Mouse (Mus musculus) left cerebral cortex, adult 8-10 months (tissue): ENCODE measurements at regions not wholly inside any gene's neighbourhood (a gene's known extent, or its start where the extent isn't known, plus 50 kb on each side); places are given as distances from the start of the nearest gene placed in this dataset.
A peak's percentile ranks its signal among the peaks of the same experiment; 100 is the strongest.

Source experiments
- DNase-seq, 2 experiments: peaks; one replicate each; pipeline ENCODE4 v3.0.0; 2022; ENCODE audit warnings: low spot score in 2 of 2

DNA sequence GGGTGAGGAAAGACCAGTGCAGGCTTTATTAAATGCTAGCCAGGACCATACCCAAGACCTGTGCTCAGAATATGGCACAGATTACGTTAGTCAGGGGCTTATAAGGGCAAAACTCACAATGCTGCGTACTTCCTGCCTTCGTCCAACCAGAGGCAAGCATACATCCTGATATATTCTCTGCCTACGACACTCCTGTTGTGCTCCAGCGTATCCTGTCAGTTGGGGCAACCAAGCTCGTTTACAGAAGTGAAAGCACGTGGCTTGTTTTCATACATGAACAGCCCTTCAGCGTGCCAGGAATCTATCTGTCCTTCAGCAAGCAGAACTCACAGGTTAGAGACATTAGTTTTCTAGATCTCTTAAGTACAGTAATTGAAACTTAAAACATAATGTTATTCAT, 119.9 kb upstream of the Sulf2 start:
- DNase-seq, result no peak

DNA sequence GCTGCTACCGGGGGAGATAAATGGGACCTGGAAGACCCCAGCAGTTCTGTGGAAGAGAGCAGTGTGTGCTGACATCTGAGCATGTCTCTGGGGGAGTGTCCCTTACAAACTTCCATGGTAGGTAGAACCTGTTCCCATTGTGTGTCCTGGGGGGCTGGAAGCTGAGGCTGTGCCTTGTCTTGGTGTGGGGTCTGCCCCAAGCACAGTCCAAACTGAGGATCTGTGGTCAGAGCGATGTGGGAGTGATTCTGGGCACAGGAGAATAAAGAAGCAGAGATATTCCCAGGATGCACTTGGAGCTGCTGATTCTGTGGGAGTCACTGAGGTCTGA, 118.5 kb upstream of the Sulf2 start:
- no peak for DNase-seq

DNA sequence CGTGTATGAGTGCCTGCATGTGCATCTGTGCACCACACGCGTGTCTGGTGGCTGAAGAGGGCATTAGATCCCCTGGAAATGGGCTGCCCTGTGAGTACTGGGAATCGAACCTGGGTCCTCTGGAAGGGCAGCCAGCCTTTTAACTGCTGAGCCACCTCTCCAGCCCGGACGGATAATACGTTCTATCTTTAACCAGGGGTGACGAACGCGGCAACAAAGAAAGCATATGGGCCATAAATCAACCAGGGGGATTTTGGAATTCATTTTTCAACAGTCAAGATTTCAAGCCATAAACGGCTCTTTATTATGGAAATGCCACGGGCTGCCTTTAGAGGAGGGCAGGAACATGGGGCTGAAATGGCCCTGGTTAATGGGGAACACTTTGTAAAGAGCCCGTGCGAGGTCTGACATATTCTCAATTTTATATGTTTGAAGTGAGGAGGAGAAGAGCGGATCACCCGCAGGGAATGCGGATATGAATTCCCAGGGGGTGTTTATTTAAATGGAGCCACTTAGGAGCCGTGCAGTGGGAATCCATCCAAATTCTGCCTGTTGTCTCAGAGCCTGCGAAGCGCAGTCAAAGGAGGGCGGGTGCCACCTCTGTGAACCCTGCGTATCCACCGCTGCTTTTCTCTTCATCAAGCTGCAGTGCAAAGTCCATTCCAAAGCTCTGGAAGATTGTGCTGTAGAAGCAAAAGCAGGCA, 118.0 kb upstream of the Sulf2 start:
- DNase-seq, result no peak

- no peak for DNase-seq
These were observed 117.4 kb upstream of the Sulf2 start for GRCm38 (mm10) chr2:166272841-166273240.

- no peak for DNase-seq
These were observed 116.7 kb upstream of the Sulf2 start for GRCm38 (mm10) chr2:166272190-166272543.

DNA sequence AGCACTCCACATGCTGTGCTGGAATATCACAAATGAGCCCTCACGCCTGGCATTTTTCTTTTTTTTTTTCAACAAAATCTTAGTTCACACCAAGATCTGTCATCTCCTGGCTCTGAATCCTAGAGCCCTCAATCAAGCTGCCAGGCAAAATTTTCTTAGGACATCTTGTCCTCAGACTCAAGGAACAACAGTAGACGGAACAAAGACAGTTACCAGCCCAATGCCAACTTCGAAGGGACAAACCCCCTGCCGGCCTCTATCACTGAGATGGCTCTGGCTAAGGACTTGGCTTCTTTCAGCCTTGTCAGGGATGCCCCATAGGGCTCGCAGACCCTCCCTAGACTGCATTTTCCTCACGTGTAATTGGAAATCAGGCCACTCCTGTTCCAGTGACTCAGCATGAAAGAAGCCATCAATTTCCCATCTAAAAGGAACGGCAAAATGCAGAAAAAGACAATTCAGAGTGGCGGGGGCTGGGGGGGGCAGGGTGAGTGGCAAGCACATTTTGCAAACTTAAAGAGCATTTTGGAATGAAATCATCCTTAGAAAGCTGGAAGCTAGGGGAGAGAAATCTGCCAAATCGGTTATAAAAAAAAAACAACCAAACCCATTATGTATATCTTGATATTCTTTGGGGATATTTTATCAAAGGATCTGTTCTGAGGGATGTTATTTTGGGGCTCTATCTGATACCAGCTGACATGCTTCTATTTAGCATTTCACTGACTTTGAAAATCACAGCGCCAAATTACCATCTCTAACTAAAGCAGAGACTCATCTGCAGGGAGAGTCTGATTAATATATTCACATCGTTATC, 116.1 kb upstream of the Sulf2 start:
- DNase-seq, result no peak

DNA sequence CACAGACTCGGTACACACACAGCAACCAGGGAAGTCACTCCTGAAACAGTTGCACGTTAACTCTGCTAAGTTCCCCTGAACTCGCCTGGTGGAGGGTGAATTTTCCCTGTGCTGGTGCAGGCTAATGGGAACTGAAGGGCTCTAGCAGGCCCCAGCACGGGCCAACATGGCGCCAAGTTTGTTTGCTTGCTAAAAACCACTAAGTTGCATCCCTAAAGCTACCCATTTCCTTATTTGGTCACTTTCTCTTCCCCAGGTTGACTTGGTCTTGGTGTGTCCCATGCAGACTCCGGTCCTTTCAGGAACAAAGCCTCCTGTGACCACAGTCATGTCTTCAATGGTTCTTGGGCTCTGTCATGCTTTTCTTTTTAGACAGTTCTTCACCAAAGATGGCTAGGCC, 114.5 kb upstream of the Sulf2 start:
- DNase-seq, result no peak

DNA sequence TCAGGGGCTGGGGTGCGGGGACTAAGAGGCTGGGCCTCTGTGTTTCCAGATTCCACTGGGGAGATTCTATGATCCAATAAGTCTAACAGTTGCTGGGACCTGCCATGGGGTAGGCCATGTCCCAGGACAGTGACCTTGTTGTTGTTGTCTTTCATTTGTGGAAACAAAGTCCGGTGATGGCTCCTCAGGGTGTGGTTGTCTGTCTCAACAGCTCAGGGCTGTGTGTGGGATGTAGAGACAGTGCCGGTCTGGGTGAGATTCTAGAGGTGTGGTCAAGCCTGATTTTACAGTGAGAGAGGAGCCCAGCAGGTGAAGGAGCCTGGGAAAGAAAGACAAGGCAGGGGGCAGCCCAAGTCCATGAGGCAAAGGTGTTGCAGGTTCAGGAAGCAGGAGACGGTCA, 111.5 kb upstream of the Sulf2 start:
- no peak for DNase-seq

- no peak for DNase-seq
These were observed 111.0 kb upstream of the Sulf2 start for GRCm38 (mm10) chr2:166266507-166266906.

- no peak for DNase-seq
These were observed 109.3 kb upstream of the Sulf2 start for GRCm38 (mm10) chr2:166264756-166265155.

GRCm38 (mm10) chr2:166261799-166262198, 106.3 kb upstream of the Sulf2 start:
- DNase-seq, result no peak

- DNase-seq, result peak in 1 of 2 experiments; percentile 28
These were observed 105.6 kb upstream of the Sulf2 start for GRCm38 (mm10) chr2:166261065-166261464.

GRCm38 (mm10) chr2:166258771-166259180, 103.3 kb upstream of the Sulf2 start:
- no peak for DNase-seq

DNA sequence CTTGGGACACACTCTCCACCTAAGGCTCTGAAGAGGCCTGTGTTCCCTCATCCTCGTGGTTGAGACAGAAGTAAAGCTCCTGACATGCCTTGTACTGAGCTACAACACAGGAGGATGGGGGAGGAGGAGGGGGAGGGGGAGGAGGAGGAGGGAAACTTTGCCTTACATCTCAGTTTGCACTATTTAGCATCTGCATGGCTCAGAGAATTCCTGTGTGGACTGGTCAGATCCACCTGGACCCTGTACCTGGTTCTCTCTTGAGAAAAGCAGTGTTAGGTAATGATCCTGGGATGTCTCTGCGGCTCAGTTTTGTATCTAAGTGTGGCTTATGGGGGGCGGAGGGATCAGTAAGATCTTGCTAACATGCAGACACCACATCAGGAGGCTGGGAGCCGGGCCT, 102.2 kb upstream of the Sulf2 start:
- no peak for DNase-seq

DNA sequence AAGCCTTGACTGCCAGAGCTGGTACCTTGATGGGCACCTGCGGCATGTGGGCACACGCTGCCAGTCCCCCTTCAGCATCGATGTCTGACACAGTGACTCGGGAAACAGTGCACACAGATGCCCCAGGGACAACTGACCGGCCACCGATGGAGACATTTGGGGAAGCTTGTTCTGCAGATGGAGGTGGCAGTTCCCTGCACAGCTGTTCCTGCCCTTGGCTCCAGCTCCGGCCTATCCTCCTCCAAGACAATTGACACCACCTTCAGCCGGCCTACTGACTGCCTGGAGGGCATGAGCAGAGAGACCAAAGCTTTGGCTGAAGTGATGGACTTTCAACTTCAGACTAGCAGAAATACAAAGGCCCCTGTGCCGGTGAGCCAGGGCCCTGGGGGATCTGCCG, 100.7 kb upstream of the Sulf2 start:
- DNase-seq, result no peak

DNA sequence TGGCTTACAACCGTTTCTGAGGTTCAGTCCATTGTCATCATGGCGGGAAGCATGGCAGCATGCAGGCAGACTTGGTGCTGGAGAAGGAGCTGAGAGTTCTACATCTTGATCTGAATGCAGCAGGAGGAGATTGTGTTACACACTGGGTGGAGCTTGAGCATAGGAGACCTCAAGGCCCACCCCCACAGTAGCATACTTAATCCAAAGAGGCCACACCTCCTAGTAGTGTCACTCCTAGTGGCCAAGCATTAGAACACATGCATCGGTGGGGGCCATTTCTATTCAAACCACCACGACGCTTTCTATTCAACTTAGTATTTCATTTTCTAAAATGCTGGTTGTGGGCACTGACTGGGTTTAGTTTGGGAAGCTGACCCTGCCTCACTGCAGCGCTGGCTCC, 99.1 kb upstream of the Sulf2 start:
- no peak for DNase-seq

- DNase-seq, result no peak
These were observed 96.6 kb upstream of the Sulf2 start for GRCm38 (mm10) chr2:166252107-166252506.

DNA sequence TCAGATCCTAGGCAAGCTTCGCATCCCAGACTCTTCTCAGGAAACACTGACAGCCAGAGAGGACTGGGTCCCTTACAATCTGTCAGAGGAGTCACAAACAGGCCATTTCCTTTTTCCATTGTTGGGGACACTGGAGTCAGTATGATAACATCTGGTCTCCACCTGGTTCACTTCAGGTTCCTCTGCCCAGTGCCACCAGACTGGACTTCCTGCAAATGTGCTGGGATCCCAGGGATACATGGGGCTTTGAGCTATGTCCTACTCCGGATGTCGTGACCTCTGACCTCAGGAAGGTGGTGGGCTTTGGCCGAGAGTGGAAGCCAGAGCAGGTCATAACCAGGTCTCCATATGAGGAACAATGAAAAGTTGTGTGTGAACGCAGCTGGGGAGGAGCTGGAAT, 96.0 kb upstream of the Sulf2 start:
- DNase-seq, result no peak

- no peak for DNase-seq
These were observed 95.1 kb upstream of the Sulf2 start for GRCm38 (mm10) chr2:166250571-166250970.

DNA sequence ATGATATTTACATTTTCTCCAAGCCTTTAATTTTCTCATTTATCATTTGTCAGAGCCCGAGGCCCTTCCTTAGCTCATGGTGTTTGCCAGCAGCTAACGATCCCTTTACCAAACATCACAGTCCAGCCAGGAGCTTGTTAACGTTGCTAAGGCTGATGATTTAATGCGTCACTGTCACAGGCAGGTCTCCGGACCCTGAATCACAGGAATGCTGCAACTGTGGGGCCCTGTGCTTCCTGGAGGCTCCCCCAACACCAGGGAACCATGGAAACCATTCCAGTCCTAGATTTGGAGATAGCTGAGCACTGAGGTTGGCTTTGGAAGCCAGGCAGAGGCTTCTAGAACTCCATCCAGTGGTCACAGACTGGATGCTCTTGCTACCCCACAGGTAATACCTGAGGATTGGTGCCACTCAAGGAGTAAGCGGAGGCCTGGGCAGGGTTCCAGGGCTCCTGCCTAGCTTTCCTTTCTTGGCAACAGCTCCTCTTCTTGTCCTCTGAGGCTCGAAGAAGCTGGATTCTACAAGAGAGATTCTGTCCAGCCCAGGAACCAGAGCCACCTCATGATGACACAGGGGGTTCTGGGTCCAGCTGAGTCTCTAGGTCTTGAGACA, 94.0 kb upstream of the Sulf2 start:
- no peak for DNase-seq

DNA sequence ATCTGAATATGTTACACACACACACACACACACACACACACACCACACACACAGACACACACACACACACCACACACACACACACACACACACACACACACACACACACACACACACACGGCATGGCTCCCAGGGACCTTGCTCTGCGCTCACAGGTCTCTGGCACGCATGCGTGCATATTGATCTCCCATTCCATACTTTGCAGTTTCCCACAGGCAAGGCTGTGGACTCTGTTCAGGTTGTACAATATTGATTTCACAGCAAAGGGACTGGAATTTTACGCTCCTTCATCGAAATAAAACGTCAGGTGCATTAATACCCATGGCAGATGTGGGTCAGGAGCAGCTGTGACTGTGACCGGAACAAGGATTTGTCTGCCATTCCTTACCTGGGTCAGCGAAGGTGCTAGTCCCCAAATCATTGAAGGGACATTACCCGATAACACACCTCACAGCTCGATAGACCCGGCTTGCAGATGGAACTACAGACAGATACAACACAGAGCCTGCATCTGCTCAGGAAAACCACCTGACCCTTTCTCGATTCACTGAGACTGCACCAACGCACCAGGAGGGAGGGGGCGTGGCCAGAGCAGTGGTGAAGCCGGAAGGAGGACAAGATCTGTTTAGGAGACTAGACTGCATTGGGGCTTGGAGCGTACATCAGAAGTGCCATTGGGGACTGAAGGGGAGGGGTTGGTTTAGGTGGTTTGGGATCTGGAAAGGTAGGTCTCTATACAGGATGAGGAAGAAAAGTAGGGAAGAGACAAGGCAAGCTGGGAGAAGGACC, 91.1 kb upstream of the Sulf2 start:
- no peak for DNase-seq

GRCm38 (mm10) chr2:166245219-166245618, 89.8 kb upstream of the Sulf2 start:
- DNase-seq, result no peak
